Mouse (Mus musculus): ENCODE data around the gene Rab3b. TPM values are rescaled to one million over a fixed set of nuclear protein-coding genes. Genes with fewer than 3 reads are reported as not detected.

The Rab3b gene
- polyA plus RNA-seq, 1 experiment = 395 TPM

DNA sequence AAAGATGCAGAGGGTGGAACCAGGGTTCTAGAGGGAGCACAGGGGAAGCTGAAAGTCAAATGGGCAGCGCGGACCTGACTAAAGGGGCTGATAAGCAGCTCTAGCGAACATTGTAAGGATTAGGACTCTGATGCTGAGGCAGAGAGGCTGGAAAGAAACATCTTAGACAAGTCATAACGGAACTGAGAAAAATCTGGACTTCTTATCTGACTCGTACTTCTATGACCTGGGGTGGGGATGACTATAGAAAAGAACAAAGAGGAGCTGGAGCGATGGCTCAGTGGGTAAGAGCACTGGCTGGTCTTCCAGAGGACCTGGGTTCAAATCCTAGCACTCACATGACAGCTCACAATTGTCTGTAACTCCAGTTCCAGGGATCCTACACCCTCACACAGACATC, 962 bp upstream of the Rab3b start:
- Histone ChIP-seq H3K27ac (ENCODE audit: insufficient read depth, low read depth, low read length) (no peak overlapping the region), H3K4me1 (ENCODE audit: control insufficient read depth, insufficient read depth, low read length) (peaks cover 10% of the 10 kb centered on the region; the same call in 1 of the 2 replicates), H3K4me3 (ENCODE audit: insufficient read depth, low read depth, low read length) (no peak overlapping the region)
- WGBS = 87% methylated on average over 6 of the region's 6 CpGs
- TF ChIP-seq CTCF (IDR thresholded peaks at IDR 0.05; ENCODE audit: insufficient read depth, low read depth, low read length) = no peak
- TF ChIP-seq POLR2A (IDR thresholded peaks at IDR 0.05; ENCODE audit: insufficient read depth, low read depth, low read length) = no peak

GRCm38 (mm10) chr4:108883815-108884214, 5.0 kb downstream of the Rab3b start:
- Histone ChIP-seq H3K4me1 (ENCODE audit: control insufficient read depth, insufficient read depth, low read length) (peaks cover 10% of the 10 kb centered on the region; the same call in 1 of the 2 replicates), H3K27ac (ENCODE audit: insufficient read depth, low read depth, low read length) (no peak overlapping the region), H3K4me3 (ENCODE audit: insufficient read depth, low read depth, low read length) (no peak overlapping the region)
- TF ChIP-seq CTCF (IDR thresholded peaks at IDR 0.05; ENCODE audit: insufficient read depth, low read depth, low read length) = no peak
- TF ChIP-seq POLR2A (IDR thresholded peaks at IDR 0.05; ENCODE audit: insufficient read depth, low read depth, low read length) = no peak
- WGBS = 79% methylated on average over 13 of the region's 13 CpGs

DNA sequence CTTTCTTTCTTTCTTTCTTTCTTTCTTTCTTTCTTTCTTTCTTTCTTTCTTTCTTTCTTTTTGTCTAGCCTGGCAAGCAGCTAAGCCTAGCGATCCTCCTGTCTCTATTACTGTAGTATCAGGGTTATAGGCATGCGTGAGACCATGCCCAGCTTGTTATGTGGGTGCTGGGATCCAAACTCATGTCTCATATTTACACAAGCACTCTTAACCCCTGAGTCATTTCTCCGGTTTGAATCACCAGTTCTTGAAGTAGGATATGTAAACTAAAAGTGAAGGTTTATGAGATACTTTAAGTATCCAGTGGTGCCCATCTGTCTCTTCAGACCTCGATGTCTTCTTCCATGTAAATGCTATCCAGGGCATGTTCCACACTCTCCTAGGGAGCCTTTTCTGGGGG, 8.6 kb downstream of the Rab3b start:
- Histone ChIP-seq H3K27ac (ENCODE audit: insufficient read depth, low read depth, low read length) (no peak overlapping the region), H3K4me3 (ENCODE audit: insufficient read depth, low read depth, low read length) (no peak overlapping the region), H3K4me1 (ENCODE audit: control insufficient read depth, insufficient read depth, low read length) (no peaks in the 10 kb centered on the region)
- TF ChIP-seq CTCF (IDR thresholded peaks at IDR 0.05; ENCODE audit: insufficient read depth, low read depth, low read length) = no peak
- no peak for TF ChIP-seq POLR2A (IDR thresholded peaks at IDR 0.05; ENCODE audit: insufficient read depth, low read depth, low read length)
- 84% methylated on average over 4 of the region's 4 CpGs for WGBS

- Histone ChIP-seq H3K27ac (ENCODE audit: insufficient read depth, low read depth, low read length) (no peak overlapping the region), H3K4me1 (ENCODE audit: control insufficient read depth, insufficient read depth, low read length) (no peaks in the 10 kb centered on the region; the same call in 1 of the 2 replicates), H3K4me3 (ENCODE audit: insufficient read depth, low read depth, low read length) (no peak overlapping the region)
- 70% methylated on average over 6 of the region's 6 CpGs for WGBS
- no peak for TF ChIP-seq CTCF (IDR thresholded peaks at IDR 0.05; ENCODE audit: insufficient read depth, low read depth, low read length)
Measured at GRCm38 (mm10) chr4:108890876-108891275, 12.0 kb downstream of the Rab3b start.

DNA sequence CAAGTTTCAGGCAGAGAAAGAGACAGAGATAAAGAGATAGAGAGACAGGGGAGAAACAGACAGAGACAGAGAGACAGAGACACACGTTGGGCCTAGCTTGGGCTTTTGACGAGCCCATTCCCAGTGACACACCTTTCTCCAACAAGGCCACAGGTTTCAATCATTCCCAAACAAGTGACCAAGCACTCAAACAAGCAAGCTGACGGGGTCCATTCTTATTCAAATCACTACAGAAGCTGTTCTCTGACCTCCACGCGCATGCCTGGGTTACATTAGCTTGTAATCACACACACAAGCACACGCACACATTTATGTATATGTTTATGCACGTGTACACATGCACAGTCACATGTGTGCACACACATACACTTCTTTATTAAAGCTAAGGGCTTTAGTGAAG, 21.6 kb downstream of the Rab3b start:
- H3K4me3 ChIP-seq (ENCODE audit: insufficient read depth, low read depth, low read length) = no peak overlapping the region
- H3K27ac ChIP-seq (ENCODE audit: insufficient read depth, low read depth, low read length) = no peak overlapping the region
- H3K4me1 ChIP-seq (ENCODE audit: control insufficient read depth, insufficient read depth, low read length) = peaks cover 11% of the 10 kb centered on the region
- TF ChIP-seq CTCF (IDR thresholded peaks at IDR 0.05; ENCODE audit: insufficient read depth, low read depth, low read length) (no peak), POLR2A (IDR thresholded peaks at IDR 0.05; ENCODE audit: insufficient read depth, low read depth, low read length) (no peak)
- WGBS = 73% methylated on average over 7 of the region's 7 CpGs

- TF ChIP-seq CTCF (IDR thresholded peaks at IDR 0.05; ENCODE audit: insufficient read depth, low read depth, low read length) (no peak), POLR2A (IDR thresholded peaks at IDR 0.05; ENCODE audit: insufficient read depth, low read depth, low read length) (no peak)
- peaks cover 13% of the 10 kb centered on the region for H3K4me1 ChIP-seq (ENCODE audit: control insufficient read depth, insufficient read depth, low read length)
- no peak overlapping the region for H3K27ac ChIP-seq (ENCODE audit: insufficient read depth, low read depth, low read length)
- no peak overlapping the region for H3K4me3 ChIP-seq (ENCODE audit: insufficient read depth, low read depth, low read length)
- 96% methylated on average over 9 of the region's 9 CpGs for WGBS
Measured at GRCm38 (mm10) chr4:108902886-108903285, 24.0 kb downstream of the Rab3b start.

GRCm38 (mm10) chr4:108903346-108903745, 24.5 kb downstream of the Rab3b start:
- WGBS = 94% methylated on average over 9 of the region's 9 CpGs
- no peak overlapping the region for H3K4me3 ChIP-seq (ENCODE audit: insufficient read depth, low read depth, low read length)
- TF ChIP-seq CTCF (IDR thresholded peaks at IDR 0.05; ENCODE audit: insufficient read depth, low read depth, low read length) = no peak
- no peak for TF ChIP-seq POLR2A (IDR thresholded peaks at IDR 0.05; ENCODE audit: insufficient read depth, low read depth, low read length)
- no peak overlapping the region for H3K27ac ChIP-seq (ENCODE audit: insufficient read depth, low read depth, low read length)
- H3K4me1 ChIP-seq (ENCODE audit: control insufficient read depth, insufficient read depth, low read length) = peaks cover 13% of the 10 kb centered on the region

GRCm38 (mm10) chr4:108904076-108904475, 25.2 kb downstream of the Rab3b start:
- no peak overlapping the region for H3K27ac ChIP-seq (ENCODE audit: insufficient read depth, low read depth, low read length)
- TF ChIP-seq POLR2A (IDR thresholded peaks at IDR 0.05; ENCODE audit: insufficient read depth, low read depth, low read length) = no peak
- TF ChIP-seq CTCF (IDR thresholded peaks at IDR 0.05; ENCODE audit: insufficient read depth, low read depth, low read length) = no peak
- no peak overlapping the region for H3K4me3 ChIP-seq (ENCODE audit: insufficient read depth, low read depth, low read length)
- 65% methylated on average over 6 of the region's 6 CpGs for WGBS
- H3K4me1 ChIP-seq (ENCODE audit: control insufficient read depth, insufficient read depth, low read length) = peaks cover 13% of the 10 kb centered on the region

DNA sequence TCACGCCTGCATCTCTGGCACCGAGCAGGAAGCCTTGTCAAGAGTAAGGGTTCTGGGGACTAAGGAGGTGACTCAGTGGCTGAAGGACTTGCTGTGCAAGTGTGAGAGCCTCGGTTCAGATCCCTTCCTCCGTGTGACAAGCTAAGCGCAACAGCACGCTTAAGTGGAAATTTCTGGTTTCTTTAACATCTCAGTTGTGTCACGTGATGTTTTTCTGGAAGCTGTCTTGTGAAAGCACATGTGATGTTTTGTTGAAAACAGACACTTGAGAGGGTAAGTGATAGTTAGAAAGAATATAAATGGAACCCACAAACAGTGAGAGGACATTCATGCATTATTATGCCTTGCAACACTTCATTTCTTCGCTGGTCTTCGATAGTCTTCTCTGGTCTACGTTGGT, 25.9 kb downstream of the Rab3b start:
- 78% methylated on average over 10 of the region's 10 CpGs for WGBS
- Histone ChIP-seq H3K4me3 (ENCODE audit: insufficient read depth, low read depth, low read length) (no peak overlapping the region), H3K4me1 (ENCODE audit: control insufficient read depth, insufficient read depth, low read length) (peaks cover 13% of the 10 kb centered on the region), H3K27ac (ENCODE audit: insufficient read depth, low read depth, low read length) (no peak overlapping the region)
- TF ChIP-seq CTCF (IDR thresholded peaks at IDR 0.05; ENCODE audit: insufficient read depth, low read depth, low read length) (no peak), POLR2A (IDR thresholded peaks at IDR 0.05; ENCODE audit: insufficient read depth, low read depth, low read length) (no peak)

GRCm38 (mm10) chr4:108905859-108906258, 27.0 kb downstream of the Rab3b start:
- TF ChIP-seq POLR2A (IDR thresholded peaks at IDR 0.05; ENCODE audit: insufficient read depth, low read depth, low read length) (no peak), CTCF (IDR thresholded peaks at IDR 0.05; ENCODE audit: insufficient read depth, low read depth, low read length) (no peak)
- H3K4me3 ChIP-seq (ENCODE audit: insufficient read depth, low read depth, low read length) = no peak overlapping the region
- peaks cover 13% of the 10 kb centered on the region for H3K4me1 ChIP-seq (ENCODE audit: control insufficient read depth, insufficient read depth, low read length)
- peak overlapping the region; percentile 33 for H3K27ac ChIP-seq (ENCODE audit: insufficient read depth, low read depth, low read length)
- 5% methylated on average over 6 of the region's 6 CpGs for WGBS

Measured in olfactory bulb, adult 2 months (tissue).